In genomic region chr1:178550477-178551047, GRCm38 (mm10) we compare ENCODE assay signal across 22 mouse cellular contexts. TPM values are rescaled to one million over a fixed set of nuclear protein-coding genes. Genes with fewer than 3 reads are reported as not detected.
A peak's percentile ranks its signal among the peaks of the same experiment; 100 is the strongest.
DNase-seq lines count a peak whose midpoint lies in the region; ATAC-seq lines count a peak whose summit lies in the region.
"Had no signal": no experiment of that assay in that cellular context is flagged by ENCODE, and none has a peak within 500 bp of the region (broad histone marks: within the 10 kb centered on the region; RNA-seq: fewer than 3 reads in every experiment).

No protein-coding gene starts in this region.

- peaks cover 4% of the 10 kb centered on the region; the same call in 1 of the 2 replicates for H3K27me3 ChIP-seq in embryonic facial prominence, embryonic 10.5 days (replicated peaks; ENCODE audit: low read depth, poor library complexity, severe bottlenecking)
- H3K27me3 ChIP-seq in forebrain, embryonic 11.5 days (ENCODE audit: control insufficient read depth, insufficient read depth, low read length): no peaks in the 10 kb centered on the region
- H3K27me3 ChIP-seq: forebrain, embryonic 12.5 days; hindbrain, embryonic 15.5 days had no signal

- no peaks in the 10 kb centered on the region for H3K9me3 ChIP-seq in embryonic facial prominence, embryonic 10.5 days
- no peaks in the 10 kb centered on the region for H3K9me3 ChIP-seq in forebrain, embryonic 11.5 days (ENCODE audit: control insufficient read depth, low read length)
- H3K9me3 ChIP-seq: forebrain, embryonic 12.5 days; heart, embryonic 10.5 days; hindbrain, embryonic 15.5 days had no signal

- no peak overlapping the region for H3K9ac ChIP-seq in forebrain, embryonic 11.5 days (ENCODE audit: low read length)
- H3K9ac ChIP-seq: forebrain, embryonic 12.5 days; hindbrain, embryonic 15.5 days had no signal

- H3K27ac ChIP-seq in embryonic facial prominence, embryonic 10.5 days (replicated peaks): peak overlapping the region; percentile 35
- H3K27ac ChIP-seq in forebrain, embryonic 11.5 days (ENCODE audit: low read depth, low read length): no peak overlapping the region
- H3K27ac ChIP-seq: forebrain, embryonic 12.5 days; hindbrain, embryonic 15.5 days had no signal

- no peak for ATAC-seq in forebrain, embryonic 11.5 days (replicated peaks; ENCODE audit: low FRiP score)
- ATAC-seq: CD4-positive, CD25-positive, alpha-beta regulatory T cell, adult 4 months; forebrain, embryonic 16.5 days; inflammation-experienced regulatory T-cells, adult 6 months; intestine, postnatal 0 days had no signal

- no peak overlapping the region for H3K4me2 ChIP-seq in forebrain, embryonic 11.5 days (ENCODE audit: low read depth, low read length, severe bottlenecking)
- H3K4me2 ChIP-seq: forebrain, embryonic 12.5 days; hindbrain, embryonic 15.5 days had no signal

- peaks cover 19% of the 10 kb centered on the region for H3K36me3 ChIP-seq in embryonic facial prominence, embryonic 10.5 days (replicated peaks)
- no peaks in the 10 kb centered on the region for H3K36me3 ChIP-seq in forebrain, embryonic 11.5 days (ENCODE audit: control insufficient read depth, insufficient read depth, low read length)
- H3K36me3 ChIP-seq: forebrain, embryonic 12.5 days; G1E; hindbrain, embryonic 15.5 days had no signal

- no peak overlapping the region for H3K4me3 ChIP-seq in embryonic facial prominence, embryonic 10.5 days
- no peak overlapping the region for H3K4me3 ChIP-seq in forebrain, embryonic 11.5 days (ENCODE audit: low read depth, low read length)
- H3K4me3 ChIP-seq: forebrain, embryonic 12.5 days; heart, embryonic 10.5 days; hindbrain, embryonic 15.5 days had no signal

- DNase-seq in embryo, embryonic 10 days (ENCODE audit: low spot score): peak; percentile 38
- no peak for DNase-seq in embryo, embryonic 9.5 days (ENCODE audit: extremely low spot score)
- peak; percentile 63 for DNase-seq in embryonic facial prominence, embryonic 10.5 days (ENCODE audit: low spot score)
- peak; percentile 87 for DNase-seq in forelimb bud, embryonic 11.5 days (ENCODE audit: low read depth, low spot score)
- DNase-seq in adrenal gland, adult 8-10 months: no peak
- no peak for DNase-seq in gastrocnemius, postnatal 25 days
- DNase-seq in forebrain, embryonic 11.5 days (ENCODE audit: low spot score): no peak
- DNase-seq: adrenal gland, postnatal 14 days; B cell, adult 2 months; cerebellum, adult 11-12 months; cerebellum, adult 9-10 months; cerebellum, postnatal 25 days; heart, adult 18-20 months; kidney, adult 8-10 months had no signal

- peaks cover 47% of the 10 kb centered on the region for H3K4me1 ChIP-seq in embryonic facial prominence, embryonic 10.5 days
- H3K4me1 ChIP-seq in forebrain, embryonic 11.5 days (replicated peaks; ENCODE audit: control insufficient read depth, insufficient read depth, low read length): no peaks in the 10 kb centered on the region

- WGBS in embryonic facial prominence, embryonic 10.5 days: 40% methylated on average over 5 of the region's 5 CpGs
- WGBS in forebrain, embryonic 11.5 days: 89% methylated on average over 5 of the region's 5 CpGs

RNA-seq across cellular contexts. Expression of gene Kif26b, which starts 21.6 kb away (rescaled TPM):
- polyA plus RNA-seq in embryonic facial prominence, embryonic 10.5 days (2016; fragmentation: Nextera tagmentation; extraction: Ambion mirVana): 9.0 and 10.2 TPM in 2 replicates
- total RNA-seq in adrenal gland, adult 8-10 months (2022): 1 to 10 TPM; 1.9 to 4.6 (median 2.4) TPM
- 1 to 10 TPM; 1.4 to 2.9 TPM for total RNA-seq in gastrocnemius, postnatal 25 days (2021)
- 6.0 and 8.1 TPM in 2 replicates for polyA plus RNA-seq in forebrain, embryonic 11.5 days (2014; fragmentation: Nextera tagmentation; extraction: Ambion mirVana)
- polyA plus RNA-seq: inflammation-experienced regulatory T-cells, adult 6 months had no signal

Comparison
In these comparisons a context has a peak if more than half of its experiments do, and no peak if none do; other contexts are left out.
1. DNase-seq: peak in embryo, embryonic 10 days (single experiment), embryonic facial prominence, embryonic 10.5 days (single experiment) and forelimb bud, embryonic 11.5 days (single experiment); none in embryo, embryonic 9.5 days (single experiment), adrenal gland, adult 8-10 months (single experiment), gastrocnemius, postnatal 25 days (single experiment) and forebrain, embryonic 11.5 days (single experiment).